Mouse (Mus musculus): ENCODE results near the gene Olfr1230. TPM values are rescaled to one million over a fixed set of nuclear protein-coding genes. Genes with fewer than 3 reads are reported as not detected.

Gene Olfr1230
- not detected for polyA plus RNA-seq (2017; shearing (Covaris generic))

GRCm38 (mm10) chr2:89297168-89297567 is at the start of gene Olfr1230:
Gene Olfr1230 (minus strand): TSS chr2:89297268.

GRCm38 (mm10) chr2:89342298-89342697 is 45.2 kb upstream of the Olfr1230 start, which contains the start of gene Olfr1233:
Gene Olfr1233 (minus strand): TSS chr2:89342398.

GRCm38 (mm10) chr2:89329575-89329974 is 32.5 kb upstream of the Olfr1230 start, which contains the start of gene Olfr1232:
Gene Olfr1232 (minus strand): TSS chr2:89329675.

GRCm38 (mm10) chr2:89306974-89307373 is 9.9 kb upstream of the Olfr1230 start, which contains the start of gene Olfr1231:
Gene Olfr1231 (minus strand): TSS chr2:89307074.

GRCm38 (mm10) chr2:89287914-89288313 is 9.2 kb downstream of the Olfr1230 start, which contains the start of gene Olfr1229:
Gene Olfr1229 (minus strand): TSS chr2:89288014.

GRCm38 (mm10) chr2:89253962-89254361 is 43.1 kb downstream of the Olfr1230 start, which contains the start of gene Olfr1228:
Gene Olfr1228 (minus strand): TSS chr2:89254062.

Other genes starting within 250 kb of the Olfr1230 start
- not detected for gene Olfr1218, start 236.1 kb downstream of the Olfr1230 start, polyA plus RNA-seq (2017; shearing (Covaris generic))
- gene Olfr1219, start 213.8 kb downstream of the Olfr1230 start, polyA plus RNA-seq (2017; shearing (Covaris generic)): not detected
- gene Olfr1220, start 190.4 kb downstream of the Olfr1230 start, polyA plus RNA-seq (2017; shearing (Covaris generic)): under 1 TPM; 0.08 to 0.62 TPM
- not detected for gene Olfr1221, start 180.0 kb downstream of the Olfr1230 start, polyA plus RNA-seq (2017; shearing (Covaris generic))
- not detected for gene Olfr1222, start 164.2 kb downstream of the Olfr1230 start, polyA plus RNA-seq (2017; shearing (Covaris generic))
- gene Olfr1223, start 145.7 kb downstream of the Olfr1230 start, polyA plus RNA-seq (2017; shearing (Covaris generic)): under 1 TPM in 1 of 2 experiments, not detected in 1; 0.30 TPM
- not detected for gene Olfr1224-ps1, start 133.2 kb downstream of the Olfr1230 start, polyA plus RNA-seq (2017; shearing (Covaris generic))
- under 1 TPM; 0.06 to 0.77 TPM for gene Olfr1225, start 122.6 kb downstream of the Olfr1230 start, polyA plus RNA-seq (2017; shearing (Covaris generic))
- not detected for gene Olfr1226, start 97.2 kb downstream of the Olfr1230 start, polyA plus RNA-seq (2017; shearing (Covaris generic))
- gene Olfr1228, start 43.2 kb downstream of the Olfr1230 start, polyA plus RNA-seq (2017; shearing (Covaris generic)): 1 to 10 TPM in 1 of 2 experiments, under 1 TPM in 1; 0.42 to 1.1 TPM
- gene Olfr1229, start 9.3 kb downstream of the Olfr1230 start, polyA plus RNA-seq (2017; shearing (Covaris generic)): not detected
- under 1 TPM in 1 of 2 experiments, not detected in 1; 0.34 TPM for gene Olfr1231, start 9.8 kb upstream of the Olfr1230 start, polyA plus RNA-seq (2017; shearing (Covaris generic))
- gene Olfr1232, start 32.4 kb upstream of the Olfr1230 start, polyA plus RNA-seq (2017; shearing (Covaris generic)): not detected
- under 1 TPM; 0.06 to 0.67 TPM for gene Olfr1233, start 45.1 kb upstream of the Olfr1230 start, polyA plus RNA-seq (2017; shearing (Covaris generic))
- under 1 TPM in 1 of 2 experiments, not detected in 1; 0.23 TPM for gene Olfr1234, start 67.6 kb upstream of the Olfr1230 start, polyA plus RNA-seq (2017; shearing (Covaris generic))
- gene Olfr1238, start 112.4 kb upstream of the Olfr1230 start, polyA plus RNA-seq (2017; shearing (Covaris generic)): under 1 TPM in 1 of 2 experiments, not detected in 1; 0.11 TPM
- not detected for gene Olfr1239, start 123.1 kb upstream of the Olfr1230 start, polyA plus RNA-seq (2017; shearing (Covaris generic))
- gene Olfr1240, start 145.7 kb upstream of the Olfr1230 start, polyA plus RNA-seq (2017; shearing (Covaris generic)): not detected
- gene Olfr1241, start 189.9 kb upstream of the Olfr1230 start, polyA plus RNA-seq (2017; shearing (Covaris generic)): not detected
- gene Olfr1242, start 201.1 kb upstream of the Olfr1230 start, polyA plus RNA-seq (2017; shearing (Covaris generic)): not detected
- not detected for gene Olfr1243, start 234.2 kb upstream of the Olfr1230 start, polyA plus RNA-seq (2017; shearing (Covaris generic))

All from inflammation-experienced regulatory T-cells (primary cell).